Mouse (Mus musculus): ENCODE data around the gene Ubash3a.

- TF ChIP-seq MAFK (IDR thresholded peaks at IDR 0.05; ENCODE audit: insufficient read depth, low read depth, low read length) (no peak), ZNF384 (IDR thresholded peaks at IDR 0.05; ENCODE audit: low read depth, low read length) (no peak), CHD2 (IDR thresholded peaks at IDR 0.05; ENCODE audit: low read depth, low read length) (no peak), ZC3H11A (IDR thresholded peaks at IDR 0.05; ENCODE audit: borderline replicate concordance, low read depth, low read length) (no peak), HCFC1 (IDR thresholded peaks at IDR 0.05; ENCODE audit: borderline replicate concordance, insufficient read depth, low read length) (no peak)
Measured at GRCm38 (mm10) chr17:31277931-31278330, 70.3 kb downstream of the Ubash3a start.

All from ES-E14 (cell line).